Mouse (Mus musculus): ENCODE data around the gene Plekha4. TPM values are rescaled to one million over a fixed set of nuclear protein-coding genes. Genes with fewer than 3 reads are reported as not detected.

The Plekha4 gene
- polyA plus RNA-seq, 1 experiment from 2014 or later = 0.51 TPM

- H3K27me3 ChIP-seq (ENCODE audit: insufficient read depth, low read length) = no peaks in the 10 kb centered on the region
- H3K9ac ChIP-seq (replicated peaks) = no peak overlapping the region
- ATAC-seq = no peak
- no peak overlapping the region for H3K27ac ChIP-seq (ENCODE audit: low read depth)
- TF ChIP-seq EP300 (IDR thresholded peaks at IDR 0.05; ENCODE audit: low read depth) (no peak), CTCF (IDR thresholded peaks at IDR 0.05; ENCODE audit: low read depth) (no peak)
- H3K4me3 ChIP-seq (ENCODE audit: low read depth, low read length) = no peak overlapping the region
- 85% methylated on average over 6 of the region's 6 CpGs for WGBS (ENCODE audit: insufficient replicate concordance)
- 0 out of 2 replicates have a peak, but pooled peaks cover 6% of the 10 kb centered on the region for H3K4me1 ChIP-seq (ENCODE audit: insufficient read depth)
- DNase-seq = peak; percentile 8
- peaks cover 32% of the 10 kb centered on the region for H3K36me3 ChIP-seq (replicated peaks; ENCODE audit: insufficient read depth, low read length)
- H3K4me2 ChIP-seq (ENCODE audit: low read depth, low read length) = no peak overlapping the region
- H3K9me3 ChIP-seq (ENCODE audit: low read length) = no peaks in the 10 kb centered on the region
Observed at GRCm38 (mm10) chr7:45585923-45586322, 59.8 kb downstream of the Plekha4 start.

GRCm38 (mm10) chr7:45587631-45588592, 61.8 kb downstream of the Plekha4 start:
- peaks cover 28% of the 10 kb centered on the region for H3K36me3 ChIP-seq (replicated peaks; ENCODE audit: insufficient read depth, low read length)
- H3K27ac ChIP-seq (ENCODE audit: low read depth) = no peak overlapping the region
- no peaks in the 10 kb centered on the region for H3K9me3 ChIP-seq (ENCODE audit: low read length)
- 0 out of 2 replicates have a peak, but pooled peaks cover 6% of the 10 kb centered on the region for H3K4me1 ChIP-seq (ENCODE audit: insufficient read depth)
- H3K9ac ChIP-seq (replicated peaks) = no peak overlapping the region
- WGBS (ENCODE audit: insufficient replicate concordance) = 90% methylated on average over 23 of the region's 23 CpGs
- no peak overlapping the region for H3K4me3 ChIP-seq (ENCODE audit: low read depth, low read length)
- ATAC-seq (no peak), DNase-seq (peak; percentile 9)
- TF ChIP-seq EP300 (IDR thresholded peaks at IDR 0.05; ENCODE audit: low read depth) (no peak), CTCF (IDR thresholded peaks at IDR 0.05; ENCODE audit: low read depth) (no peak)
- H3K4me2 ChIP-seq (ENCODE audit: low read depth, low read length) = no peak overlapping the region
- no peaks in the 10 kb centered on the region for H3K27me3 ChIP-seq (ENCODE audit: insufficient read depth, low read length)

- H3K9ac ChIP-seq (replicated peaks) = no peak overlapping the region
- H3K27me3 ChIP-seq (ENCODE audit: insufficient read depth, low read length) = no peaks in the 10 kb centered on the region
- H3K36me3 ChIP-seq (replicated peaks; ENCODE audit: insufficient read depth, low read length) = peaks cover 27% of the 10 kb centered on the region
- H3K9me3 ChIP-seq (ENCODE audit: low read length) = no peaks in the 10 kb centered on the region
- TF ChIP-seq EP300 (IDR thresholded peaks at IDR 0.05; ENCODE audit: low read depth) (no peak), CTCF (IDR thresholded peaks at IDR 0.05; ENCODE audit: low read depth) (peak; percentile 97)
- 0 out of 2 replicates have a peak, but pooled peaks cover 6% of the 10 kb centered on the region for H3K4me1 ChIP-seq (ENCODE audit: insufficient read depth)
- H3K4me2 ChIP-seq (ENCODE audit: low read depth, low read length) = peak overlapping the region; percentile 53
- DNase-seq = peak; percentile 91
- peak overlapping the region; percentile 15 for H3K4me3 ChIP-seq (ENCODE audit: low read depth, low read length)
- WGBS (ENCODE audit: insufficient replicate concordance) = 9% methylated on average over 19 of the region's 19 CpGs
- H3K27ac ChIP-seq (ENCODE audit: low read depth) = no peak overlapping the region
- peak; percentile 97 for ATAC-seq
Observed at GRCm38 (mm10) chr7:45589173-45589572, 63.0 kb downstream of the Plekha4 start.

- H3K9me3 ChIP-seq (ENCODE audit: low read length) = no peaks in the 10 kb centered on the region
- H3K9ac ChIP-seq (replicated peaks) = no peak overlapping the region
- peak overlapping the region; percentile 30 for H3K27ac ChIP-seq (ENCODE audit: low read depth)
- TF ChIP-seq EP300 (IDR thresholded peaks at IDR 0.05; ENCODE audit: low read depth) (no peak), CTCF (IDR thresholded peaks at IDR 0.05; ENCODE audit: low read depth) (0 out of 2 replicates have a peak, but pooled peaks have one; percentile 1)
- WGBS (ENCODE audit: insufficient replicate concordance) = 86% methylated on average over 5 of the region's 5 CpGs
- no peak for ATAC-seq
- H3K4me2 ChIP-seq (ENCODE audit: low read depth, low read length) = no peak overlapping the region
- H3K27me3 ChIP-seq (ENCODE audit: insufficient read depth, low read length) = no peaks in the 10 kb centered on the region
- H3K36me3 ChIP-seq (replicated peaks; ENCODE audit: insufficient read depth, low read length) = peaks cover 21% of the 10 kb centered on the region
- 0 out of 2 replicates have a peak, but pooled peaks cover 6% of the 10 kb centered on the region for H3K4me1 ChIP-seq (ENCODE audit: insufficient read depth)
- H3K4me3 ChIP-seq (ENCODE audit: low read depth, low read length) = no peak overlapping the region
- no peak for DNase-seq
Observed at GRCm38 (mm10) chr7:45589898-45590297, 63.8 kb downstream of the Plekha4 start.

- DNase-seq (no peak), ATAC-seq (no peak)
- Histone ChIP-seq H3K4me3 (ENCODE audit: low read depth, low read length) (no peak overlapping the region), H3K27me3 (ENCODE audit: insufficient read depth, low read length) (no peaks in the 10 kb centered on the region), H3K36me3 (replicated peaks; ENCODE audit: insufficient read depth, low read length) (peaks cover 12% of the 10 kb centered on the region), H3K4me2 (ENCODE audit: low read depth, low read length) (no peak overlapping the region), H3K9ac (replicated peaks) (no peak overlapping the region), H3K9me3 (ENCODE audit: low read length) (no peaks in the 10 kb centered on the region), H3K4me1 (ENCODE audit: insufficient read depth) (0 out of 2 replicates have a peak, but pooled peaks cover 6% of the 10 kb centered on the region), H3K27ac (ENCODE audit: low read depth) (no peak overlapping the region)
- TF ChIP-seq EP300 (IDR thresholded peaks at IDR 0.05; ENCODE audit: low read depth) = no peak
- TF ChIP-seq CTCF (IDR thresholded peaks at IDR 0.05; ENCODE audit: low read depth) = peak; percentile 49
- 54% methylated on average over 3 of the region's 3 CpGs for WGBS (ENCODE audit: insufficient replicate concordance)
Observed at GRCm38 (mm10) chr7:45590874-45591273, 64.7 kb downstream of the Plekha4 start.

GRCm38 (mm10) chr7:45591880-45592279, 65.8 kb downstream of the Plekha4 start:
- no peak for ATAC-seq
- WGBS (ENCODE audit: insufficient replicate concordance) = 59% methylated on average over 7 of the region's 7 CpGs
- no peak for TF ChIP-seq CTCF (IDR thresholded peaks at IDR 0.05; ENCODE audit: low read depth)
- TF ChIP-seq EP300 (IDR thresholded peaks at IDR 0.05; ENCODE audit: low read depth) = no peak

More at GRCm38 (mm10) chr7:45591880-45592279, 65.8 kb downstream of the Plekha4 start:
- Histone ChIP-seq H3K4me2 (ENCODE audit: low read depth, low read length) (no peak overlapping the region), H3K4me1 (ENCODE audit: insufficient read depth) (0 out of 2 replicates have a peak, but pooled peaks cover 6% of the 10 kb centered on the region), H3K9me3 (ENCODE audit: low read length) (no peaks in the 10 kb centered on the region), H3K4me3 (ENCODE audit: low read depth, low read length) (no peak overlapping the region), H3K9ac (replicated peaks) (no peak overlapping the region), H3K27me3 (ENCODE audit: insufficient read depth, low read length) (no peaks in the 10 kb centered on the region), H3K36me3 (replicated peaks; ENCODE audit: insufficient read depth, low read length) (peaks cover 5% of the 10 kb centered on the region; the same call in 1 of the 2 replicates), H3K27ac (ENCODE audit: low read depth) (no peak overlapping the region)
- no peak for DNase-seq

Measured in liver, postnatal 0 days (tissue).